Mouse (Mus musculus) olfactory bulb, adult 2 months (tissue): ENCODE results near the gene Llgl1.

Source experiments
- CTCF ChIP-seq: fragments of 200-500 bp; IDR thresholded peaks from 2 replicates; pipeline ENCODE4 v1.5.1; 2012; ENCODE audit warnings: low read depth, mild to moderate bottlenecking, low read length, moderate library complexity; ENCODE audit not compliant: insufficient read depth
- POLR2A ChIP-seq: fragments of 200-500 bp; IDR thresholded peaks from 2 replicates; pipeline ENCODE4 v1.6.1; 2012; ENCODE audit warnings: mild to moderate bottlenecking, low read depth, low read length, moderate library complexity; ENCODE audit not compliant: insufficient read depth

GRCm38 (mm10) chr11:60697561-60697960 lies 2.0 kb upstream of the Llgl1 start:
- TF ChIP-seq CTCF, result no peak
- TF ChIP-seq POLR2A, result no peak
